Mouse (Mus musculus) limb, embryonic 14.5 days (tissue): ENCODE measurements around the gene Cfl2. TPM values are rescaled to one million over a fixed set of nuclear protein-coding genes. Genes with fewer than 3 reads are reported as not detected.
"Not testable (repeated sequence)": the region's sequence is repeated elsewhere in the genome, so short reads cannot be mapped to it uniquely, and the experiment has no call there.

Experiments used
- ATAC-seq: fragments of 200-750 bp; cut with Nextera tagmentation; 2 replicates; pipeline ENCODE4 v1.8.0; 2017; ENCODE audit warnings: low read depth, moderate number of reproducible peaks, moderate TSS enrichment; ENCODE audit not compliant: low FRiP score
- DNase-seq: peaks from one replicate; pipeline ENCODE4 v3.0.0-alpha.2; 2015; ENCODE audit warnings: low spot score
- H3K27ac ChIP-seq: fragments of 300-500 bp; sonication (generic); replicated peaks from 2 replicates; pipeline ENCODE4 v1.5.1; 2014; ENCODE audit warnings: low read depth, mild to moderate bottlenecking, low read length, moderate library complexity, mixed read lengths
- H3K27me3 ChIP-seq: fragments of 300-500 bp; sonication (generic); 2 replicates; pipeline ENCODE4 v1.6.1; 2014; ENCODE audit warnings: low read length, mixed read lengths; ENCODE audit not compliant: control insufficient read depth, insufficient read depth
- H3K36me3 ChIP-seq: fragments of 300-500 bp; sonication (generic); 2 replicates; pipeline ENCODE4 v1.6.1; 2014; ENCODE audit warnings: mild to moderate bottlenecking, low read length, moderate library complexity, mixed read lengths; ENCODE audit not compliant: control insufficient read depth, insufficient read depth
- H3K4me1 ChIP-seq: fragments of 300-500 bp; sonication (generic); 2 replicates; pipeline ENCODE4 v1.6.1; 2014; ENCODE audit warnings: antibody characterized with exemption, low read length, mixed read lengths; ENCODE audit not compliant: control insufficient read depth, insufficient read depth
- H3K4me2 ChIP-seq: fragments of 300-500 bp; sonication (generic); replicated peaks from 2 replicates; pipeline ENCODE4 v1.6.1; 2014; ENCODE audit warnings: low read depth, mild to moderate bottlenecking, low read length, moderate library complexity; ENCODE audit not compliant: severe bottlenecking
- H3K4me3 ChIP-seq: fragments of 300-500 bp; sonication (generic); replicated peaks from 2 replicates; pipeline ENCODE4 v1.5.1; 2014; ENCODE audit warnings: low read length
- H3K9ac ChIP-seq: fragments of 300-500 bp; sonication (generic); 2 replicates; pipeline ENCODE4 v1.6.1; 2014; ENCODE audit warnings: mild to moderate bottlenecking, low read depth, low read length, moderate library complexity; ENCODE audit not compliant: severe bottlenecking
- H3K9me3 ChIP-seq: fragments of 300-500 bp; sonication (generic); 2 replicates; pipeline ENCODE4 v1.6.1; 2016; ENCODE audit warnings: low read length; ENCODE audit not compliant: control insufficient read depth
- POLR2A ChIP-seq: fragments of 200-500 bp; IDR thresholded peaks from 2 replicates; pipeline ENCODE4 v1.8.0; 2012; ENCODE audit warnings: inconsistent platforms, mild to moderate bottlenecking, moderate library complexity, borderline replicate concordance; ENCODE audit not compliant: insufficient read depth, insufficient read length; ENCODE audit errors: extremely low read depth
- WGBS: fragments of 180-500 bp; shearing (Covaris S2); extraction: QIAGEN DNeasy Blood & Tissue Kit; methylation state at CpG from one replicate; pipeline ENCODE4 v1.1.7; 2014; 5-methylcytosine and 5-hydroxymethylcytosine counted together
- polyA plus RNA-seq, 2 experiments: library from polyadenylated mRNA; depleted of rRNA in 1 of 2; stranded (reverse) in 1 of 2; unstranded in 1 of 2; fragments of >200 nt; fragmentation: Nextera tagmentation in 1 of 2; extraction: Ambion mirVana in 1 of 2; gene quantifications; 2 replicates each; pipeline versions ENCODE4 v1.2.1 to v1.2.3; 2012 to 2014

Gene Cfl2
- polyA plus RNA-seq, 2 experiments, result 70.9 to 228 TPM

DNA sequence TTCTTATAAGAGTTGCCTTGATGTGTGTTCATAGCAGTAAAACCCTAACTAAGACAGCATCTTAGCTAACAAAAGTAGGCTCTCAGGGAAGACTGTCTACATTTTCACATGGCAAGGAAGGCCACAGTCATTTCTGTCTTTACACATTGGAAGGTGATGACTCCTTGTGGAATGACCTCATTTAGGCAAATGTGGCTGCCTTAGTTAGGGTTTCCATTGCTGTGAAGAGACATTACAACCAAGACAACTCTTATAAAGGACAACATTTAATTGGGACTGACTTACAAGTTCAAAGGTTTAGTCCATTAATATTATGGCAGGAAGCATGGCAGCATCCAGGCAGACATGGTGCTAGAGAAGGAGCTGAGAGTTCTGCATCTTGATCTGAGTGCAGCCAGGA, 23.7 kb downstream of the Cfl2 start:
- no peak for TF ChIP-seq POLR2A
- H3K4me1 ChIP-seq, result peaks cover 4% of the 10 kb centered on the region
- no peak overlapping the region for H3K4me3 ChIP-seq
- H3K4me2 ChIP-seq, result no peak overlapping the region
- H3K9ac ChIP-seq, result no peak overlapping the region
- H3K27me3 ChIP-seq, result no peaks in the 10 kb centered on the region
- ATAC-seq, result no peak
- no peaks in the 10 kb centered on the region for H3K9me3 ChIP-seq
- H3K36me3 ChIP-seq, result no peaks in the 10 kb centered on the region
- no peak overlapping the region for H3K27ac ChIP-seq
- no peak for DNase-seq

- Histone ChIP-seq H3K4me2 (no peak overlapping the region), H3K4me3 (no peak overlapping the region), H3K36me3 (no peaks in the 10 kb centered on the region), H3K27me3 (no peaks in the 10 kb centered on the region), H3K27ac (no peak overlapping the region), H3K9me3 (no peaks in the 10 kb centered on the region), H3K4me1 (peaks cover 4% of the 10 kb centered on the region), H3K9ac (no peak overlapping the region)
- no peak for TF ChIP-seq POLR2A
- DNase-seq, result no peak
- ATAC-seq, result no peak
- 81% methylated on average over 17 of the region's 18 CpGs for WGBS
Observed at GRCm38 (mm10) chr12:54835608-54836570, 26.8 kb downstream of the Cfl2 start.

DNA sequence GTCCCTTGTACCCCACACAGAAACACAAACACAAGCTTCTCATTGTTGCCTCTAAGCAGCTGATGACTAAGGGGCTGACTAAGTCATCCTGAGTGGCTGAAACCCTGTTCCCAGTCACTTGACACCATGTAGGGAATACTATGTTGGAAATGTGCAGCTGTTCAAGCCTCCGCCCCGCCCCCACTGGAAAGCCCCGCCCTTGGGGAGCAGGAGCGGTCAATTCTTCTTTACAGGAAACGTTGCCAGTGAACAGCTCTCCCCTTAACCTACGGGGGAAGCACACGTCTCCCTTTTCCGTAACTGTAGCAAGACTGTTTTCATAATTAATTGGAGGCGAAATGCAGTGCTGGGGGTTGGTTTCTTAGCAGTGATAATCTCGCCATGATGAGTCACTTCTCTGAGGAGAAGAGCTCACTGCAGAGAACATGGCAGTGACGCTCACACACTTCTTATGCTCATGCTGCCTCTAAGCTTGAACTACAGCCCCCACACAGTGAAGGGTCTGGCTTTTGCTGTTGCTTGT, 27.7 kb downstream of the Cfl2 start:
- ATAC-seq, result peak; percentile 90
- H3K9me3 ChIP-seq, result no peaks in the 10 kb centered on the region
- peak; percentile 85 for DNase-seq
- peaks cover 4% of the 10 kb centered on the region for H3K4me1 ChIP-seq
- H3K27me3 ChIP-seq, result no peaks in the 10 kb centered on the region
- H3K9ac ChIP-seq, result peak overlapping the region; percentile 28
- H3K36me3 ChIP-seq, result no peaks in the 10 kb centered on the region
- no peak for TF ChIP-seq POLR2A
- 12% methylated on average over 11 of the region's 11 CpGs for WGBS
- no peak overlapping the region; the same call in 1 of the 2 replicates for H3K27ac ChIP-seq
- H3K4me2 ChIP-seq, result peak overlapping the region; percentile 44
- H3K4me3 ChIP-seq, result peak overlapping the region; percentile 30

DNA sequence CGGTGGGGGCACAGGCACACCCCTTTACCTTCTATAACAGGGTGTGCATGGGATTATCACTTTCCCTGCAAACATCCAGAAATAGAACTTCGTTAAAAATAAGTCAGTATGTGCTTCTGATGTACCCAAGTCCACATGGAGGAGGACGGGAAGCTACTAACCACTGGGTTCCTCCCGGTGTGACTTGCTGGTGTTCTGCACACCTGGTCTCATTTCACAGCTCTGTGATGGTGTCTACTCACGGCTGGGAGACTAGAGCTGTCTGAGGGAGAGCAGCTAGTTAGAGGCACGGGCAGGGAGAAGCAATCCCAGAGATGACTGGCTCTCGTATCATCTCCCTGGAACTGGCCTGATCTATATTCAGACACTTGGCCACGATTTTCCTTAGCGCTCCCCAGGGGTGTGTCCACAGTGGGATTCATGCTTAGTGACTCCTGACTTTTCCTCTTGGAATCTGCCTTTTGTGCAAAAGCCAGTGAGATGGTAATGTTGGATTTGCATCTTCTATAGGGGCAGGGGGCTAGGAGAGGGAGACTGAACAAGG, 28.7 kb downstream of the Cfl2 start:
- Histone ChIP-seq H3K4me3 (no peak overlapping the region), H3K4me1 (peaks cover 4% of the 10 kb centered on the region), H3K9ac (no peak overlapping the region), H3K36me3 (no peaks in the 10 kb centered on the region), H3K27me3 (no peaks in the 10 kb centered on the region), H3K9me3 (no peaks in the 10 kb centered on the region), H3K27ac (no peak overlapping the region), H3K4me2 (no peak overlapping the region)
- TF ChIP-seq POLR2A, result no peak
- 67% methylated on average over 9 of the region's 9 CpGs for WGBS
- DNase-seq (no peak), ATAC-seq (no peak)

DNA sequence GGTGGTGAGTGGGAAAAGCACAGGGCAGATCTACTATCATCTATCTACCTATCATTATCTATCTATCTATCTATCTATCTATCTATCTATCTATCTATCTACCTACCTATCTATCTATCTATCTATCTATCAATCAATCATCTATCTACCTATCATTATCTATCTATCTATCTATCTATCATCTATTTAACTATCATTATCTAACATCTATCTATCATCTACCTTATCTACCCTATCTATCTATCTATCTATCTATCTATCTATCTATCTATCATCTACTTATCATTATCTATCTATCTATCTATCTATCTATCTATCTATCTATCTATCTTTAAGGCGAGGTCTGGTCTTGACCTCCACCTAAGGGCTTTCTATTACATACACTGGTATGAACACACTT, 30.8 kb downstream of the Cfl2 start:
- ATAC-seq, H3K36me3 ChIP-seq, H3K4me3 ChIP-seq, H3K9ac ChIP-seq, H3K9me3 ChIP-seq, DNase-seq, H3K4me2 ChIP-seq, H3K4me1 ChIP-seq, H3K27ac ChIP-seq, H3K27me3 ChIP-seq: not testable (repeated sequence)
- 72% methylated on average over 1 of the region's 1 CpGs for WGBS
